ENCODE assay signal across 21 mouse cellular contexts in genomic region chr4:149858097-149858496, GRCm38 (mm10).
DNase-seq lines count a peak whose midpoint lies in the region; ATAC-seq lines count a peak whose summit lies in the region.
"Had no signal": no experiment of that assay in that cellular context is flagged by ENCODE, and none has a peak within 500 bp of the region (broad histone marks: within the 10 kb centered on the region; RNA-seq: fewer than 3 reads in every experiment).

No protein-coding gene starts in this region.

- 79% methylated on average over 6 of the region's 6 CpGs for WGBS in hindbrain, embryonic 12.5 days
- 79% methylated on average over 6 of the region's 6 CpGs for WGBS in hindbrain, embryonic 11.5 days
- 79% methylated on average over 6 of the region's 6 CpGs for WGBS in midbrain, embryonic 11.5 days
- 82% methylated on average over 6 of the region's 6 CpGs for WGBS in midbrain, embryonic 10.5 days
- 89% methylated on average over 6 of the region's 6 CpGs for WGBS in limb, embryonic 10.5 days

- ATAC-seq in hindbrain, embryonic 12.5 days (ENCODE audit: low FRiP score): no peak
- ATAC-seq in hindbrain, embryonic 11.5 days (ENCODE audit: low FRiP score): no peak
- ATAC-seq in midbrain, embryonic 11.5 days (ENCODE audit: low FRiP score): no peak
- ATAC-seq: CD4-positive, CD25-positive, alpha-beta regulatory T cell, adult 4 months; forebrain, embryonic 15.5 days; intestine, embryonic 15.5 days had no signal

- peaks cover 29% of the 10 kb centered on the region for H3K4me1 ChIP-seq in hindbrain, embryonic 12.5 days
- no peaks in the 10 kb centered on the region; the same call in 1 of the 2 replicates for H3K4me1 ChIP-seq in hindbrain, embryonic 11.5 days (replicated peaks; ENCODE audit: control insufficient read depth, insufficient read depth, low read length)
- peaks cover 7% of the 10 kb centered on the region for H3K4me1 ChIP-seq in midbrain, embryonic 11.5 days (ENCODE audit: control insufficient read depth, insufficient read depth, low read length)
- peaks cover 24% of the 10 kb centered on the region for H3K4me1 ChIP-seq in midbrain, embryonic 10.5 days
- H3K4me1 ChIP-seq in limb, embryonic 10.5 days: peaks cover 36% of the 10 kb centered on the region

- H3K27ac ChIP-seq in hindbrain, embryonic 12.5 days: no peak overlapping the region
- no peak overlapping the region for H3K27ac ChIP-seq in hindbrain, embryonic 11.5 days (ENCODE audit: low read depth, low read length)
- no peak overlapping the region for H3K27ac ChIP-seq in midbrain, embryonic 11.5 days (ENCODE audit: low read depth, low read length)
- no peak overlapping the region for H3K27ac ChIP-seq in midbrain, embryonic 10.5 days (replicated peaks)
- peak overlapping the region; percentile 86; the same call in 1 of the 2 replicates for H3K27ac ChIP-seq in limb, embryonic 10.5 days
- H3K27ac ChIP-seq: embryonic facial prominence, embryonic 13.5 days; forebrain, embryonic 12.5 days; forebrain, embryonic 15.5 days; heart, embryonic 15.5 days; hindbrain, embryonic 15.5 days; intestine, embryonic 15.5 days had no signal

- no peak overlapping the region for H3K4me3 ChIP-seq in hindbrain, embryonic 12.5 days
- no peak overlapping the region for H3K4me3 ChIP-seq in hindbrain, embryonic 11.5 days (ENCODE audit: low read depth, low read length)
- H3K4me3 ChIP-seq in midbrain, embryonic 11.5 days (ENCODE audit: low read depth, low read length): no peak overlapping the region
- H3K4me3 ChIP-seq in midbrain, embryonic 10.5 days: no peak overlapping the region
- no peak overlapping the region for H3K4me3 ChIP-seq in limb, embryonic 10.5 days
- H3K4me3 ChIP-seq: embryonic facial prominence, embryonic 13.5 days; erythroblast, embryonic 14.5 days; forebrain, embryonic 12.5 days; forebrain, embryonic 15.5 days; heart, embryonic 12.5 days; heart, embryonic 15.5 days; hindbrain, embryonic 15.5 days; intestine, embryonic 15.5 days had no signal

- no peak for DNase-seq in hindbrain, embryonic 11.5 days (ENCODE audit: low spot score)
- peak; percentile 77 for DNase-seq in midbrain, embryonic 11.5 days (ENCODE audit: low spot score, missing footprints)
- DNase-seq in midbrain, embryonic 10.5 days (ENCODE audit: low spot score): no peak
- DNase-seq in limb, embryonic 10.5 days (ENCODE audit: low spot score): no peak
- no peak for DNase-seq in layer of hippocampus, postnatal 14 days (ENCODE audit: low spot score in 2 of 2)
- DNase-seq: cerebellum, adult 11 months; cerebellum, adult 2 months; cerebellum, adult 9-11 months; cerebellum, postnatal 25 days; gastrocnemius, postnatal 36 days; heart, postnatal 10 days had no signal

- no peaks in the 10 kb centered on the region for H3K9me3 ChIP-seq in hindbrain, embryonic 12.5 days (replicated peaks)
- no peaks in the 10 kb centered on the region for H3K9me3 ChIP-seq in hindbrain, embryonic 11.5 days (ENCODE audit: control insufficient read depth, low read length)
- H3K9me3 ChIP-seq in midbrain, embryonic 11.5 days (ENCODE audit: control insufficient read depth, low read length): no peaks in the 10 kb centered on the region
- H3K9me3 ChIP-seq in midbrain, embryonic 10.5 days (replicated peaks): no peaks in the 10 kb centered on the region
- no peaks in the 10 kb centered on the region for H3K9me3 ChIP-seq in limb, embryonic 10.5 days (replicated peaks)
- H3K9me3 ChIP-seq: embryonic facial prominence, embryonic 13.5 days; forebrain, embryonic 12.5 days; forebrain, embryonic 15.5 days; heart, embryonic 12.5 days; heart, embryonic 15.5 days; hindbrain, embryonic 15.5 days; intestine, embryonic 15.5 days had no signal

- 0 out of 2 replicates have a peak overlapping the region, but pooled peaks have one; percentile 23 for H3K9ac ChIP-seq in hindbrain, embryonic 12.5 days
- no peak overlapping the region for H3K9ac ChIP-seq in hindbrain, embryonic 11.5 days (ENCODE audit: low read depth, low read length)
- no peak overlapping the region for H3K9ac ChIP-seq in midbrain, embryonic 11.5 days (ENCODE audit: low read length)
- H3K9ac ChIP-seq: embryonic facial prominence, embryonic 13.5 days; forebrain, embryonic 12.5 days; forebrain, embryonic 15.5 days; heart, embryonic 12.5 days; heart, embryonic 15.5 days; hindbrain, embryonic 15.5 days; intestine, embryonic 15.5 days had no signal

- H3K27me3 ChIP-seq in hindbrain, embryonic 12.5 days: no peaks in the 10 kb centered on the region
- no peaks in the 10 kb centered on the region for H3K27me3 ChIP-seq in hindbrain, embryonic 11.5 days (ENCODE audit: control insufficient read depth, insufficient read depth, low read length)
- H3K27me3 ChIP-seq in midbrain, embryonic 11.5 days (ENCODE audit: control insufficient read depth, insufficient read depth, low read length): no peaks in the 10 kb centered on the region
- peaks cover 13% of the 10 kb centered on the region for H3K27me3 ChIP-seq in midbrain, embryonic 10.5 days (ENCODE audit: low read depth, poor library complexity, severe bottlenecking)
- H3K27me3 ChIP-seq in limb, embryonic 10.5 days (ENCODE audit: low read depth, poor library complexity, severe bottlenecking): no peaks in the 10 kb centered on the region
- H3K27me3 ChIP-seq: embryonic facial prominence, embryonic 13.5 days; forebrain, embryonic 15.5 days; heart, embryonic 12.5 days; hindbrain, embryonic 15.5 days; intestine, embryonic 15.5 days had no signal

- no peaks in the 10 kb centered on the region for H3K36me3 ChIP-seq in hindbrain, embryonic 12.5 days
- no peaks in the 10 kb centered on the region for H3K36me3 ChIP-seq in hindbrain, embryonic 11.5 days (ENCODE audit: control insufficient read depth, insufficient read depth, low read length)
- no peaks in the 10 kb centered on the region for H3K36me3 ChIP-seq in midbrain, embryonic 11.5 days (ENCODE audit: control insufficient read depth, insufficient read depth, low read length)
- no peaks in the 10 kb centered on the region for H3K36me3 ChIP-seq in midbrain, embryonic 10.5 days
- H3K36me3 ChIP-seq in limb, embryonic 10.5 days: no peaks in the 10 kb centered on the region
- H3K36me3 ChIP-seq: embryonic facial prominence, embryonic 13.5 days; forebrain, embryonic 12.5 days; forebrain, embryonic 15.5 days; heart, embryonic 12.5 days; heart, embryonic 15.5 days; hindbrain, embryonic 15.5 days; intestine, embryonic 15.5 days had no signal

- H3K4me2 ChIP-seq in hindbrain, embryonic 12.5 days (replicated peaks): no peak overlapping the region
- no peak overlapping the region for H3K4me2 ChIP-seq in hindbrain, embryonic 11.5 days (replicated peaks; ENCODE audit: low read depth, low read length)
- no peak overlapping the region for H3K4me2 ChIP-seq in midbrain, embryonic 11.5 days
- H3K4me2 ChIP-seq: embryonic facial prominence, embryonic 13.5 days; forebrain, embryonic 12.5 days; forebrain, embryonic 15.5 days; heart, embryonic 12.5 days; heart, embryonic 15.5 days; hindbrain, embryonic 15.5 days; intestine, embryonic 15.5 days had no signal
